Mouse (Mus musculus) erythroblast, embryonic 14.5 days (primary cell): ENCODE data around the gene Hadh.

Source experiments
- GATA1 ChIP-seq: IDR thresholded peaks from 2 replicates; pipeline ENCODE4 v1.6.1; 2012; ENCODE audit warnings: low read length, inconsistent platforms, mixed read lengths
- TAL1 ChIP-seq: IDR thresholded peaks from 3 replicates; pipeline ENCODE4 v1.6.1; 2012; ENCODE audit warnings: low read length, inconsistent platforms, mixed read lengths

DNA sequence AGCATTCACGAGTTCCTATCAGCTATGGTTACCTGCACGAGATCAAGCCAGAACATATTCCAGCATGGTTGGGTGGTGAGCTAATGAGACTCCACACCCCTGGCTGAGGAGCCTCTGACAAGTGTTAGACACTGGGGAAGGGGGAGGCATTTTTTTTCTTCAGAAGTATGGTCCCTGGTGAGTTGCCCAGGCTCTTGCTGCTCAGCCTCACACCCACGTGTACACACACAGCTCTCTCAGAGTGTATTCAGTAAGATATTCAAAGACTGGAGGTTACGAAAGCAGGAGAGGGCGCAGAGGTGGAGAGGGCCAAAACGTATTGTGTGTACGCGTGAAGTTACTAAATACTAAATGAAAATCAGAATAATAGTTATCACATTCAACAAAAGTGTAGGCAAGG lies 6.4 kb downstream of the Hadh start:
- no peak for TF ChIP-seq GATA1
- no peak for TF ChIP-seq TAL1
